11 mouse cellular contexts compared by ENCODE assay signal in the genomic region with DNA sequence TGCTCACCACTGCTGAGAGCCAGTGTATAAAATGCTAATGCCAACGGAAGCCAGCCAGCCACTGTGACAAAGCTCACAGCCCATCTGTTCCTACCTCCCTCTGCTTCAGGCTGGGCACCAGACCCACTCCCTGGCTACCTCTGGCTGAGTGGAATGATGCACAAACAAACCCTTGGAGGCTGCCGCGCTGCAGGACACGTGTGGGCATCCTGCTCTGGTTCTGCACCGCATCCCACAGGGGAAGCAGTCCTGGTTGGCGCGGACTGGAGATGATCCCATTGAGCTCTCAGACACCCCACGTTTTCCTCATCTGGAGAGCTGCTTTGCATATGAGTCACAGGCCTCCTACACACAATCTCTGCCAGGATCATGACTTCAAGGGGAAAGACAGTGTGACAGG.
DNase-seq lines count a peak whose midpoint lies in the region; ATAC-seq lines count a peak whose summit lies in the region.
"Had no signal": no experiment of that assay in that cellular context is flagged by ENCODE, and none has a peak within 500 bp of the region (broad histone marks: within the 10 kb centered on the region; RNA-seq: fewer than 3 reads in every experiment).

No protein-coding gene starts in this region.

- peaks cover 32% of the 10 kb centered on the region for H3K4me1 ChIP-seq in hindbrain, embryonic 10.5 days (replicated peaks)
- H3K4me1 ChIP-seq in hindbrain, embryonic 12.5 days = peaks cover 24% of the 10 kb centered on the region
- peaks cover 5% of the 10 kb centered on the region for H3K4me1 ChIP-seq in forebrain, embryonic 14.5 days (ENCODE audit: control insufficient read depth, insufficient read depth, low read length)

- H3K9me3 ChIP-seq in hindbrain, embryonic 10.5 days = no peaks in the 10 kb centered on the region
- H3K9me3 ChIP-seq in hindbrain, embryonic 12.5 days (replicated peaks) = no peaks in the 10 kb centered on the region
- H3K9me3 ChIP-seq in forebrain, embryonic 14.5 days (replicated peaks; ENCODE audit: control insufficient read depth, low read length) = no peaks in the 10 kb centered on the region
- H3K9me3 ChIP-seq: limb, embryonic 15.5 days; midbrain, embryonic 13.5 days had no signal

- no peak for ATAC-seq in hindbrain, embryonic 12.5 days (ENCODE audit: low FRiP score)
- peak; percentile 48; the same call in 1 of the 2 replicates for ATAC-seq in forebrain, embryonic 14.5 days
- ATAC-seq: midbrain, embryonic 13.5 days had no signal

- no peak overlapping the region for H3K9ac ChIP-seq in hindbrain, embryonic 12.5 days
- H3K9ac ChIP-seq in forebrain, embryonic 14.5 days (ENCODE audit: low read length) = no peak overlapping the region
- H3K9ac ChIP-seq: limb, embryonic 15.5 days; midbrain, embryonic 13.5 days had no signal

- no peak overlapping the region for H3K4me3 ChIP-seq in hindbrain, embryonic 10.5 days
- H3K4me3 ChIP-seq in hindbrain, embryonic 12.5 days = no peak overlapping the region
- H3K4me3 ChIP-seq in forebrain, embryonic 14.5 days (ENCODE audit: low read depth, low read length) = no peak overlapping the region
- H3K4me3 ChIP-seq: limb, embryonic 15.5 days; midbrain, embryonic 13.5 days had no signal

- H3K4me2 ChIP-seq in hindbrain, embryonic 12.5 days (replicated peaks) = no peak overlapping the region
- no peak overlapping the region for H3K4me2 ChIP-seq in forebrain, embryonic 14.5 days (ENCODE audit: low read length)
- H3K4me2 ChIP-seq: limb, embryonic 15.5 days; midbrain, embryonic 13.5 days had no signal

- H3K36me3 ChIP-seq in hindbrain, embryonic 10.5 days = no peaks in the 10 kb centered on the region
- no peaks in the 10 kb centered on the region for H3K36me3 ChIP-seq in hindbrain, embryonic 12.5 days
- H3K36me3 ChIP-seq in forebrain, embryonic 14.5 days (ENCODE audit: control insufficient read depth, insufficient read depth, low read length) = no peaks in the 10 kb centered on the region
- H3K36me3 ChIP-seq: limb, embryonic 15.5 days; midbrain, embryonic 13.5 days had no signal

- H3K27me3 ChIP-seq in hindbrain, embryonic 10.5 days (ENCODE audit: insufficient read depth, poor library complexity, severe bottlenecking) = peaks cover 99% of the 10 kb centered on the region
- H3K27me3 ChIP-seq in hindbrain, embryonic 12.5 days = peaks cover 47% of the 10 kb centered on the region
- no peaks in the 10 kb centered on the region for H3K27me3 ChIP-seq in forebrain, embryonic 14.5 days (replicated peaks; ENCODE audit: control insufficient read depth, insufficient read depth, low read length)

- WGBS in hindbrain, embryonic 10.5 days = 54% methylated on average over 8 of the region's 8 CpGs
- 43% methylated on average over 8 of the region's 8 CpGs for WGBS in hindbrain, embryonic 12.5 days
- WGBS in forebrain, embryonic 14.5 days = 60% methylated on average over 8 of the region's 8 CpGs

- peak overlapping the region; percentile 4; the same call in 1 of the 2 replicates for H3K27ac ChIP-seq in hindbrain, embryonic 10.5 days
- no peak overlapping the region for H3K27ac ChIP-seq in hindbrain, embryonic 12.5 days
- no peak overlapping the region for H3K27ac ChIP-seq in forebrain, embryonic 14.5 days (ENCODE audit: low read depth, low read length)
- H3K27ac ChIP-seq: limb, embryonic 15.5 days; midbrain, embryonic 13.5 days had no signal

- DNase-seq in hindbrain, embryonic 10.5 days (ENCODE audit: low spot score) = no peak
- peak; percentile 54 for DNase-seq in forebrain, embryonic 14.5 days (ENCODE audit: low spot score)
- peak; percentile 55 for DNase-seq in layer of hippocampus, adult 9-10 months (ENCODE audit: low spot score)
- peak; percentile 70 to 81 for DNase-seq in right cerebral cortex, postnatal 10 days (ENCODE audit: low spot score in 2 of 2)
- no peak for DNase-seq in kidney, postnatal 25 days
- no peak for DNase-seq in cerebellum, adult 11-12 months
- no peak for DNase-seq in lung, postnatal 25 days (ENCODE audit: low spot score)
- DNase-seq: spleen, adult 18-20 months had no signal

Comparison
In these comparisons a context has a peak if more than half of its experiments do, and no peak if none do; other contexts are left out.
1. DNase-seq: peak in forebrain, embryonic 14.5 days (single experiment), layer of hippocampus, adult 9-10 months (single experiment) and right cerebral cortex, postnatal 10 days (2 of 2); none in hindbrain, embryonic 10.5 days (single experiment), kidney, postnatal 25 days (0 of 2), cerebellum, adult 11-12 months (single experiment) and lung, postnatal 25 days (single experiment).